Mouse (Mus musculus) erythroid progenitor cell, adult 5-6 weeks (primary cell): Measurements from ENCODE around the gene Gm28038. TPM values are rescaled to one million over a fixed set of nuclear protein-coding genes. Genes with fewer than 3 reads are reported as not detected.

Experiments
- ATAC-seq: replicated peaks from 2 replicates; pipeline ENCODE4 v1.8.0; 2016; ENCODE audit warnings: moderate number of reproducible peaks, mild to moderate bottlenecking, moderate TSS enrichment, inconsistent platforms; ENCODE audit not compliant: poor library complexity, low FRiP score, severe bottlenecking
- total RNA-seq, 2 experiments: library from RNA; stranded (forward) in 1 of 2; stranded (reverse) in 1 of 2; fragments of 150-400 nt in 1 of 2; fragments of 186-747, 209-891 nt in 1 of 2; gene quantifications; 2 replicates each; pipeline versions ENCODE4 v1.2.3 to v1.2.4; 2015 to 2017; ENCODE audit warnings: low replicate concordance in 2 of 2

Gm28038 gene
- total RNA-seq, 2 experiments from 2014 or later, result not detected

- no peak for ATAC-seq
These were observed 808 bp downstream of the Gm28038 start for GRCm38 (mm10) chr2:30281651-30282050.

- no peak for ATAC-seq
These were observed 2.4 kb downstream of the Gm28038 start for GRCm38 (mm10) chr2:30283193-30283592.

- ATAC-seq, result no peak
These were observed 4.2 kb downstream of the Gm28038 start for GRCm38 (mm10) chr2:30285004-30285403.

DNA sequence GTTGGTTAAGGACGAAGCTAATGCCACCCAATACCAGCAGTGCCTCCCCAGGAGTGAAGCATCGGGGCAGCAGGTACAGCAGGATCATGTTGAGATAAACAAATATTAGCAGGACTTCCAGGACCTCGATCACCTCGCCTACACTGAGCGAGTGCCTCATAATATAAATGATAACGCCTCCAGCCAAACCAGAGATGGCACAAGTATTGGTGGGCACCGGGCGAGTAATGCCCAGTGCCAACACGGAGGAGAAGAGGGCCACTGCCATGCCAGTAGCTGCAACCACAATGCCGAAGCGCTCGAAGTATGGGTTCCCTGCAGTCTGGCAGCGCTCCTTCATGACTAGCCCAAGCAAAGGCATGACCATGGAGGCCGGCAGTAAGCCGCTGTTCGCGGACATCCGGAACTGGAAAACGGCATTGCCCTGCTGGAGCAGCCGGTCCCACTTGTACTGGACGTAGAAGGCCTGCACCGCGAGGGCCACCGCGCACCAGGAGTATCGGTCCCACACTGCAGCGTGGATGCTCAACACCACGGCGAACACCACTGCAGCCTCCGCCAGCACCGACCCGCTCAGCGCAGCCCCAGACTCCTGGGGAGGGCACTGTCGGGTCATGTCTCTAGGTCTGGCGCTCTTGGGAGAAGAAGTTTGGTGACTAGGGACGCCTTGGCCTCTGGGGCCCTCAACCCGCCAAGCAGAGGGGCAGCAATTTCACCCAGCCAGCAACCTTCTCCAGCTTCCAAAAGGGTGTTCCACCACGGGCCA, 4.8 kb downstream of the Gm28038 start:
- ATAC-seq, result peak; percentile 62

GRCm38 (mm10) chr2:30286192-30287026, 5.6 kb downstream of the Gm28038 start, which contains the start of the genes Dolk and Nup188:
Gene Dolk, minus strand, starts transcription at chr2:30286334.
Gene Nup188, plus strand, starts transcription at chr2:30286397.
- ATAC-seq, result peak; percentile 90

DNA sequence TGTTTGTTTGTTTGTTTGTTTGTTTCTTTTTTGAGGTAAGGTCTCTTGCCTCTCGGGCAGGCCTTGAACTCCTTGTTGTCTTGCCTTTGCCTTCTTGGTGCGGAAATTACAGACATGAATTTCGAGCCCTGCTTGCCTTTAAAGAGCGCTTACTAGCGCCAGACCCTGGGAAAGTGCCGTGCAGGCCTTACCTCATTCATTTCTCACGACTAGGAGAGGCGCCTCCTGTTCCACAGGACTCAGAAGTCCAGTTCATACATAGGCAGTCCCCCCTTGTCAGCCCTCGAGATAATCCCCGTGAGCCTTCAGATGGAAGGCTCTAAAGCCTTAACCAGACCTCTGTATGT, 6.2 kb downstream of the Gm28038 start:
- peak; percentile 27 for ATAC-seq

GRCm38 (mm10) chr2:30299525-30299924, 18.7 kb downstream of the Gm28038 start:
- no peak for ATAC-seq

DNA sequence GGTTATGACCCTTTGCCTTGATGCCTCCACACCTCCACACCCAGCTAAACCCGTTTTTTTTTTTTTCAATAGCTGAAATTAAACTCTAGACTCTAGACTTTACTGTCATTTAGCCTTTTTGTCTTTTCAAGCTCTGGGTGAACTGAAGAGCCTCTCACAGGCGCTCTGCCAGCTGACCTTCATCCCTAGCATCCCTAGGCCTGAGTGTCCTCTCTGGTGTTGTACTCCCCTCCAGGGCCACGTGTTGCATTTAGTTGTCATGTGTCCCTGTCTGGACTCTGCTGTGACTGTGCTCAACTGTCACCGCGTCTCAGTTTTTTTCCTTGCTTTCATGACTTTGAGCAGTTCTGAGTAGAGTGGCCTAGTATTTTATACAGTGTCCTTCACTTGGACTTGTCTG, 19.1 kb downstream of the Gm28038 start:
- no peak for ATAC-seq

- ATAC-seq, result no peak
These were observed 25.2 kb downstream of the Gm28038 start for GRCm38 (mm10) chr2:30306087-30306486.

- ATAC-seq, result peak; percentile 89
These were observed 28.5 kb downstream of the Gm28038 start for GRCm38 (mm10) chr2:30309351-30309750.

DNA sequence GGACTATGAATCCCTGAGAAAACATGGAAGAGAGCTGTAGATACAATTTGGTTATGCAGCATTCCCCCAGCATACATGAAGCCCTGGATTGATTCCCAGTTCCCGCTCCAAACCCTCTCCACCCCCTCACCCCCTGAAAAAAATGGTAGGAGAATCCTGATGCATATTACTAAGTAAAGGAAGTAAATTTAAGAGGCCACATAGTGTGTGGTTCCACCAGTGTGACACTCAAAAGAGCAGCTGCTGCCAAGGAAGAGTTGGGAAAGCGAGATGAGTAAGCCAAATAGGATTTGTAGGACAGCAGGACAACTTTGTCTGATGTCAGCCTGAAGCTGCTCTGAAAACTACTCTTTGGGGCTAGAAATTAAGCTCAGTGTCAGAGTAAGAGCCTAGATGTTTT, 30.6 kb downstream of the Gm28038 start:
- ATAC-seq, result no peak

DNA sequence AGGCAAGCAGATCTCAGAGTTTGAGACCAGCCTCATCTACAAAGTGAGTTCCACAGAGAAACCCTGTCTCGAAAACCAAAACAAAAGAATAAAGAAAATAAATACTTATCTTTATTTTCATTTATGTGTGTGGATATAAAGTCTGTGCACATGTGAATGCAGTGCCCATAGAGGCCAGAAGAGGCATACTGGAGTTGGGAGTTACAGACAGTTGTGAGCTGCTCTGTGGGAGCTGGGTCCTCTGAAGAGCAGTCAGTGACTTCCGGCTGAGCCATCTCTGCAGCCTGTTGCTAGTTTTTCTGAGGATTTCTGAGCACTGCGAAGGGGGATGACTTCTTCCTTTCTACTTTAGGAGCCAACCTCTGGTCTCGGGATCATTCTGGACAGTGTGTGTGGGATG, 35.3 kb downstream of the Gm28038 start:
- peak; percentile 56 for ATAC-seq

DNA sequence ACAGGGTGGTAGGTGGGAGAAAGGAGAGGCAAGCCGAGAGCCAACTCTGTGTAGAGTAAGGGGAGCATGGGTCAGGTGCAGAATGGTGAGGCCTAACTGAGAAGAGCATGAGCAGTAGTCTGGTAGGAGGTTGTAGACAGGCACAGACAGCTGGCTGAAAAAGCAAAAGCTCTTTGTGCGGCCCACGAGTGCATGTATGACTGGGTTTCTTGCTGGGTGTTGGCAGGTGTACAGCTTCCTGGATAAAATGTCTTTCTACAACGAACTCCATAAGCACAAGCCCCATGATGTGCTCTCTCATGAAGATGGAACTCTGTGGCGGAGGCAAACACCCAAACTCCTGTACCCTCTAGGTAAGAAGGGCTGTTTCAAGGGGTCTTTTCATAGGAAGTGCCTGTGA, 36.1 kb downstream of the Gm28038 start:
- ATAC-seq, result no peak

DNA sequence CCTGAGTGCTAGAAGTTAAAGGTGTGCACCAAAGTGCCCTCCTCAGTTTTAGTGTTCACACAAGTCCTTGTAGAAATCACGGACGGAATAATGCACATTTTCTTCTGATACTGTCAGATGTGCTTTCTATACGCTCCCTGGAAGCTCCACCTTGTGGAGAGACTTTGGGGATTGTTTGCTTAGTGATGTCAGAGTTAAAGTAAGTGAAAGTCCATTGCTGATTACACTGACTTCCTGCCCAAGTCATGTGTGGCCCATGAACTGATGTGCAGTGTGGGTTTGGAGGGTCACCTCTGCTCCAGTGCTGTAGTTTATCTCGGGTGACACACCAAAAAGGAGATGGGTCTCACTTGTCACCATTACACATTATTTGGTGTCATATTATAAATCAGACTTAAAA, 38.4 kb downstream of the Gm28038 start:
- ATAC-seq, result no peak

GRCm38 (mm10) chr2:30323111-30323510, 42.3 kb downstream of the Gm28038 start:
- ATAC-seq, result no peak

GRCm38 (mm10) chr2:30325296-30325695, 44.5 kb downstream of the Gm28038 start:
- ATAC-seq, result no peak

GRCm38 (mm10) chr2:30327276-30327675, 46.4 kb downstream of the Gm28038 start:
- no peak for ATAC-seq

DNA sequence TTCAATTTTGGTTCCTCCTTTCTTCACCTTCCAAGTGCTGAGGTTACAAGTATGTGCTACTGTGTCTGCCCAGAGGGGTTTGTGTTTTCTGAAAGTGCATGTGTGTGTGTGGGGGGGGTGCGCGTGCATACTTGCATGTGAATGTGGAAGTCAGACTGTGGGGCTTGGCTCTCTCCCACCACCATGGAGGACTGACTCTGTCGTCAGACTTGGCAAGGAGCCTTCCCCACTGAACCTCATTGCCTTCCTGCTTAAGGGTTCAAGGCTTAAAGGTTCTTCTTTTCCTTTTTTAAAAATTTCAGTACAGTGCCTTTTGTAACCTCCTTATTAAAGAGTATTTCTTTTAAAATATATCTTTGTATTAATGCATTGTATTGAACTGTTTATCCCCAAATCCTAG, 47.9 kb downstream of the Gm28038 start:
- no peak for ATAC-seq

- no peak for ATAC-seq
These were observed 54.5 kb downstream of the Gm28038 start for GRCm38 (mm10) chr2:30335324-30335723.

DNA sequence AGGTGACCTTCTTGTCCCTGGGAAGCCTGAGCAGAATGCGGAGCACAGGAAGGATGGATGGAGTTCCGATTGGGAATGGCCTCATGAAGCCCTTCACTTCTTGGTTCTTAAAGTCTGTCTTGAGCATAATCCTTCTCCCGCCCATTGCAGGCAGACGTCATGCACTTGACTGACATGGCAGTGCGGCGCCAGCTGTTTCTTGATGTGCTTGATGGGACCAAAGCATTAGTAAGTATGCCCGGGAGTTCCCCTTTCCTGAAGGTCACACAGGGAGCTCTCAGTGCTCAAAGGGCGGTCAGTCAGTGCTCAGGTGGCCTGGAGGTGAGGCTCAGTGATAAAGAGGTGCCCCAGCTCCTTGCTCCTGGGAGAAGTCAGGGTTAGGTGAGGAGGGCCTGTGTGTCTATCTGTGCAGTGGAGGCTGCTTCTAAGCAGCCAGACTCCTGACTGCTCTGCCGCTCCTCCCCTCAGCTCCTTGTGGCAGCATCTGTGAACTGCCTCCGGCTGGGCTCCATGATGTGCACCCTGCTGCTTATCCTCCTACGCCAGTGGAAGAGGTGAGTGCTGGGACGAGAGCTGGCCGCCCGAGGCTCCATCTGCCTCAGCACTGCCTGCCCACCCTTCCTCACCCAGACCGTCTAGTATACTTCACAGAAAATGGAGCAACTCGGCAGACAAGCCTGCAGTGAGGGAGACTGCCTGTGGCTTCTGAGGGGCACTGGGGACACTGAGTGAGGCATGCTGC, 55.5 kb downstream of the Gm28038 start:
- ATAC-seq, result no peak
